Mouse (Mus musculus) lung, adult 2 months (tissue): ENCODE results near the gene Zbtb46.

Experiments used
- CTCF ChIP-seq: fragments of 200-500 bp; IDR thresholded peaks from 2 replicates; pipeline ENCODE4 v1.5.1; 2011; ENCODE audit warnings: mild to moderate bottlenecking, low read length, control low read depth; ENCODE audit not compliant: insufficient read depth
- POLR2A ChIP-seq: fragments of 200-500 bp; IDR thresholded peaks from 2 replicates; pipeline ENCODE4 v1.6.1; 2011; ENCODE audit warnings: low read depth, mild to moderate bottlenecking, control low read depth, low read length, borderline replicate concordance; ENCODE audit errors: extremely low read depth

DNA sequence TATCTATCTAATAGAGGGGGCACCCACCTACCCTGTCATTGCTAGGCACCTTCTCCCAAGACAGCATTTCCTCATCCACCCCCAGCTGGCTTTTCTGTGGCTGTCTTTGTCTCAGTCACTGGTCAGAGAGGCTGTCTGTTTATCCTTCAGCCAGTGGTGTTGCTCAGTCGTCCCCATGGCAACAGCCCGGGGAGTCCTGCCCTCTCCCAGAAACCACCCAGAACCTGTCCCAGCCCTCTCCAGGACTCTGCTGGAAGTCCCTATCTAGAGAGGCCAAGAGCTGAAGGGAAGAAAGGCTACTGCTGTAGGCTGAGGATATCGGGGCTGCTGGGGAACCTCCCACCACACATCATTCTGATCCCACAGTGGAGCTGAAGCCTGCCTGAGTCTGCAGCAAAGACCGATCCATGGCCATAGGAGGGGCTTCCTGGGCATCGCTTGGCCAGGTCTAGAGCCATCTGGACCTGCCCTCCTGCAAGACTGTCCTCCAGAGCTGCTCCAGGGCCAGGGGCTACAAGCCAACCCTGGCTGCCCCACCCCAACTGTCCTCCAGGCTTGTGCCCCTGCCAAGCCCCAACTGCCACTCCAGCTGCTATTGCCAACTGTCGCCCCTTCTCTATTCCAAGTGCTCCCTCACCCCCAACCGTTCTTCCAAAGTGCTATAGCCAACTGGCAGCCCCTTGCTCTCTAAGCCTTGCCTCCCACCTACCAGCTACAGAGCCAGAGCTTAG lies 3.9 kb upstream of the Zbtb46 start:
- TF ChIP-seq CTCF: no peak
- TF ChIP-seq POLR2A: no peak
